Mouse (Mus musculus): ENCODE results near the gene Unc13d.
A peak's percentile ranks its signal among the peaks of the same experiment; 100 is the strongest.
"Not testable (repeated sequence)": the region's sequence is repeated elsewhere in the genome, so short reads cannot be mapped to it uniquely, and the experiment has no call there.

The Unc13d gene

DNA sequence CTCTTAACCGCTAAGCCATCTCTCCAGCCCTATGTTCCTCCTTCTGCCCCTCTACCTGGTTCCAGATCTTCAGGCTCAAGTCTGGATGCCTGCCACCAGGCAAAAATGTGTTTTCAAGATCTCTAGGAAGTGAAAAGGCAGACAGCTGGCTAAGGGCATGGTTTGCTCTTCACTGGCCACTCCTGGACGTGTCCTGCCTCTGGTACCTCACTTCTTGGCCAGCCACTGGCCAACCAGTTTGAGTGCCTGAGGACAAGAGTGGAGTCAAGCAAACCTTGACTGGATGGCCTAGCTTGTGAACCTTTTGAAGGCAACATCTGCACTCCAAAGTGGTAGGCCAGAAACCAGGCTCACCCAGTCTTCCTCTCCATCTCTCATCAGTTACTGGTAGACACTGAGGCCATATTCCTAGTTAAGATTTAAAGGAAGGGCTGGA, 57.8 kb downstream of the Unc13d start:
- DNase-seq, result no peak

GRCm38 (mm10) chr11:116019360-116019791, 58.4 kb downstream of the Unc13d start:
- no peak for DNase-seq

- DNase-seq, result not testable (repeated sequence)
Measured at GRCm38 (mm10) chr11:116018867-116019266, 58.9 kb downstream of the Unc13d start.

- DNase-seq, result peak in 1 of 2 experiments; percentile 65
Measured at GRCm38 (mm10) chr11:116018106-116018505, 59.7 kb downstream of the Unc13d start.

DNA sequence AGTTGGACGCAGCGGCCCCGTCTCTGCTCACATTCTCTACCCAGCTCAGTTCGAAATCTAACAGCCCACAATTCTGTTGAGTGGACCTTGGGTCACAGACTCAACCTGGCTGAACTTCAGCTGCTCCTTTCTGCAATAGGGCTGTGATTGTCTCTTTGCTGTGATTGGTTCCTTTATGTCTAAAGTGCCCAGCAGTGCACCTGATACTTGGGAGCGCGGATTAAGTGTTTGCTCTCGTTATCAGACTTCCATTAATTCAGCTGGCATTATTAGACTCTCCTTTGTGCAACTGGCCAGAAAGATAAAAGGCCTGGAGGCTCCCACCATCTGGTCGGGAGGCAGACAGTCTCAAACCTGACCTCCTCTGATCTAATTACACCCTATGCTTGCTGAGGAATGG, 62.9 kb downstream of the Unc13d start:
- DNase-seq, result no peak

- peak; percentile 95 to 97 for DNase-seq
Measured at GRCm38 (mm10) chr11:116012262-116012947, 65.4 kb downstream of the Unc13d start, which contains the start of gene Galk1. Gene Galk1 (minus strand): TSS chr11:116012719.

All from kidney, postnatal 25 days (tissue).